Mouse (Mus musculus) bone marrow, adult 2 months (tissue): ENCODE measurements around the gene Mllt1.

Experiments used
- CTCF ChIP-seq: fragments of 200-500 bp; IDR thresholded peaks from 2 replicates; pipeline ENCODE4 v1.5.1; 2011; ENCODE audit warnings: low read length, control low read depth; ENCODE audit not compliant: control insufficient read depth, insufficient read depth
- POLR2A ChIP-seq: fragments of 200-500 bp; IDR thresholded peaks from 2 replicates; pipeline ENCODE4 v1.6.1; 2011; ENCODE audit warnings: low read depth, mild to moderate bottlenecking, control low read depth, low read length, borderline replicate concordance; ENCODE audit not compliant: control insufficient read depth

- TF ChIP-seq CTCF (no peak), POLR2A (no peak)
Observed at GRCm38 (mm10) chr17:56917166-56917565, 18.0 kb downstream of the Mllt1 start.
